Mouse (Mus musculus) bone marrow, adult 2 months (tissue): ENCODE data around the gene Naa80.

Experiments used
- CTCF ChIP-seq: fragments of 200-500 bp; IDR thresholded peaks from 2 replicates; pipeline ENCODE4 v1.5.1; 2011; ENCODE audit warnings: low read length, control low read depth; ENCODE audit not compliant: control insufficient read depth, insufficient read depth
- POLR2A ChIP-seq: fragments of 200-500 bp; IDR thresholded peaks from 2 replicates; pipeline ENCODE4 v1.6.1; 2011; ENCODE audit warnings: low read depth, mild to moderate bottlenecking, control low read depth, low read length, borderline replicate concordance; ENCODE audit not compliant: control insufficient read depth

- TF ChIP-seq POLR2A (no peak), CTCF (no peak)
Observed at GRCm38 (mm10) chr9:107586504-107586903, 7.8 kb downstream of the Naa80 start.
